Mouse (Mus musculus): Measurements from ENCODE around the gene Sos1. TPM values are rescaled to one million over a fixed set of nuclear protein-coding genes. Genes with fewer than 3 reads are reported as not detected.
"Not testable (repeated sequence)": the region's sequence is repeated elsewhere in the genome, so short reads cannot be mapped to it uniquely, and the experiment has no call there.

Gene Sos1
- polyA plus RNA-seq, 1 experiment: 4.2 TPM

DNA sequence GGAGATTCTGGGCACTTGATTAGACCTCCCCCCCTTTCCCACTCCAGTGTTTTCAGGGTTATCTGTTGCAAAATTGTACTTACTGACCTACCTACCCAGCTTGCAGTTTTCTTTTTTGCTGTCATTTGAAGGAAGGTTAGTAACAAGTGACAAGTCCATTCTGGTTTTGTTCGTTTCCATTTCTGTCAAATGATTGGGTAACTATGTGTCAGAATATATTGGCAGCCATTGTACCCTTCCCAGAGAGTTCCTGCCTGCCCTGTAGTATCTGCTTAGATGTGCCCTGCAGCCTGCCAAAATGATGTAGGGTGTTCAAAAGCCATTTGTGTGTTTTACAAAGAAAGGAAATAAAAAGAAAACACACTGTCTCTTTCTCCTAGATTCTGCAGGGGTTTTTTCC, 94.6 kb downstream of the Sos1 start:
- no peaks in the 10 kb centered on the region for H3K36me3 ChIP-seq (ENCODE audit: control insufficient read depth, insufficient read depth)
- H3K4me3 ChIP-seq (ENCODE audit: insufficient read depth, poor library complexity, severe bottlenecking): no peak overlapping the region
- H3K27me3 ChIP-seq (ENCODE audit: control insufficient read depth, insufficient read depth, insufficient read length): peaks cover 4% of the 10 kb centered on the region
- no peaks in the 10 kb centered on the region for H3K79me3 ChIP-seq (ENCODE audit: low read depth)
- no peaks in the 10 kb centered on the region for H3K79me2 ChIP-seq (ENCODE audit: control insufficient read depth, insufficient read depth)
- TF ChIP-seq CTCF (IDR thresholded peaks at IDR 0.05; ENCODE audit: control insufficient read depth, insufficient read depth, insufficient read length): no peak
- no peak for TF ChIP-seq FOSL1 (IDR thresholded peaks at IDR 0.05; ENCODE audit: insufficient read depth, low read length, poor library complexity, severe bottlenecking)
- TF ChIP-seq MAX (IDR thresholded peaks at IDR 0.05): no peak
- TF ChIP-seq CEBPB (IDR thresholded peaks at IDR 0.05; ENCODE audit: low read depth): no peak
- no peak for TF ChIP-seq MYOD1 (IDR thresholded peaks at IDR 0.05; ENCODE audit: control insufficient read depth, insufficient read length, low read depth)
- H3ac ChIP-seq (ENCODE audit: control insufficient read depth, insufficient read length, low read depth): no peak overlapping the region

DNA sequence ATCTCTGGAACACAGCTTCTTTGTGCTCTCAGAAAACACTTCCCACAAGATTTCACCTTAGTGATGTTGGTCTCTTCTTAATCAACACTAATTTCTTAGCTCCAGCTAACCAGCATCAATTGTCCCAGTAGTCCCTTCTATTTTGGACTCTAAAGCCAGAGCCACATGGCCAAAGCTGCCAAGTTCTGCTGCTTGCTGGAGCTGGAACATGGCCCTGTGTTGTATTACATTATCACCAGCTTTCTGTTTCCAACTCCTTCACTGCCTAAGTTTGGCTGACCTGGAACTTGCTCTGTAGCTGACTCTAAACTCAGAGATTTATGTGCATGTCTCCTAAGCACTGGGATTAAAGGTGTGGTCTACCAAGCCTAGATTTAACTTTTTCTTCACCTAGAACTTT, 101.9 kb downstream of the Sos1 start:
- H3K36me3 ChIP-seq (ENCODE audit: control insufficient read depth, insufficient read depth); H3ac ChIP-seq (ENCODE audit: control insufficient read depth, insufficient read length, low read depth); H3K27me3 ChIP-seq (ENCODE audit: control insufficient read depth, insufficient read depth, insufficient read length); H3K4me3 ChIP-seq (ENCODE audit: insufficient read depth, poor library complexity, severe bottlenecking); H3K79me3 ChIP-seq (ENCODE audit: low read depth); H3K79me2 ChIP-seq (ENCODE audit: control insufficient read depth, insufficient read depth): not testable (repeated sequence)

DNA sequence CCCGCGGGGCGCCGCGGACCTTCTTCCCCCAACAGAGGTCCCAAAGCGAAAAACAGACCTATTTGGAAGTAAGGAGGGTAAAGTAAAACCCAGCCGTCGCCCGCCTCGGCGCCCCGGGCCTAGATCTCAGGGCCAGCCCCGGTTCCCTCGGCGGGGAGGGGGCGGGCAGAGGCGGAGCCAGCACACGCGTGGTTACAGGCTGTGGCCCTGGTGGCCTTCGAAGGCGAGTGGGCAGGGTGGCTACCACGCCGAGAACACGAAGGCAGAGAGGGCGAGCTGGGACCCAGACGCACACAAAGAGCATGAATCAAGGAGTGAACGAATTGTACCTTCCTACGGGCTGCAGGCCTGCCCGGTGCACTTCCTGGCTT, 106.5 kb downstream of the Sos1 start:
- H3K4me3 ChIP-seq (ENCODE audit: insufficient read depth, poor library complexity, severe bottlenecking): no peak overlapping the region
- no peak overlapping the region for H3ac ChIP-seq (ENCODE audit: control insufficient read depth, insufficient read length, low read depth)
- no peaks in the 10 kb centered on the region for H3K27me3 ChIP-seq (ENCODE audit: control insufficient read depth, insufficient read depth, insufficient read length)
- TF ChIP-seq MYOD1 (IDR thresholded peaks at IDR 0.05; ENCODE audit: control insufficient read depth, insufficient read length, low read depth) (no peak), MYOG (IDR thresholded peaks at IDR 0.05; ENCODE audit: control insufficient read depth, extremely low read depth, insufficient read length) (no peak), USF1 (IDR thresholded peaks at IDR 0.05; ENCODE audit: low read depth) (no peak), MAX (IDR thresholded peaks at IDR 0.05) (no peak), FOSL1 (IDR thresholded peaks at IDR 0.05; ENCODE audit: insufficient read depth, low read length, poor library complexity, severe bottlenecking) (no peak), CEBPB (IDR thresholded peaks at IDR 0.05; ENCODE audit: low read depth) (no peak), CTCF (IDR thresholded peaks at IDR 0.05; ENCODE audit: control insufficient read depth, insufficient read depth, insufficient read length) (no peak)
- no peaks in the 10 kb centered on the region for H3K36me3 ChIP-seq (ENCODE audit: control insufficient read depth, insufficient read depth)
- H3K79me2 ChIP-seq (ENCODE audit: control insufficient read depth, insufficient read depth): no peaks in the 10 kb centered on the region
- H3K79me3 ChIP-seq (ENCODE audit: low read depth): no peaks in the 10 kb centered on the region

DNA sequence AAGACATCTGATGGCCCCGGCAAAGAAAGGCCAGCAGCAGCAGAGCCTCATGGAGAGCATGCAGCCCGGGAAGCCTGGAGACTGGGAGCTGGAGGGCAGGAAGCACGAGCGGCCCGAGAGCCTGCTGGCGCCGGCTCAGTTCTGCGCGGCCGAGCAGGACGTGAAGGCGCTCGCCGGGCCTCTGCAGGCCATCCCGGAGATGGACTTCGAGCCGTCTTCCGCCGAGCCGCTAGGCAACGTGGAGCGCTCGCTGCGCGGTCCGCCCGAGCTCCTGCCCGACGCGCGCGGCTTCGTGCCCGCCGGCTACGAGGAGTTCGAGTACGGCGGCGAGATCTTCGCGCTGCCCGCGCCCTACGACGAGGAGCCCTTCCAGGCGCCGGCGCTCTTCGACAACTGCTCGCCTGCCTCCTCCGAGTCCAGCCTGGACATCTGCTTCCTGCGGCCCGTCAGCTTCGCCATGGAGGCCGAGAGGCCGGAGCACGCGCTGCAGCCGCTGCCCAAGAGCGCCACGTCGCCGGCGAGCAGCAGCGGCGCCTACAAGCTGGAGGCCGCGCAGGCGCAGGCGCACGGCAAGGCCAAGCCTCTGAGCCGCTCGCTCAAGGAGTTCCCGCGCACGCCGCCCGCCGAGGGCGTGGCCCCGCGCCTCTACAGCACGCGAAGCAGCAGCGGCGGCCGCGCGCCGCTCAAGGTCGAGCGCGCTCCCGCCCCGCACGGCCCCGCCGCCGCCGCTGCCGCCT, 107.1 kb downstream of the Sos1 start, which contains the start of gene Gm10190:
Gene Gm10190, minus strand, starts transcription at position 553 of the 737 bp plus-strand sequence.
- no peak for TF ChIP-seq MAX (IDR thresholded peaks at IDR 0.05)
- TF ChIP-seq FOSL1 (IDR thresholded peaks at IDR 0.05; ENCODE audit: insufficient read depth, low read length, poor library complexity, severe bottlenecking): no peak
- no peak for TF ChIP-seq USF1 (IDR thresholded peaks at IDR 0.05; ENCODE audit: low read depth)
- no peak for TF ChIP-seq MYOD1 (IDR thresholded peaks at IDR 0.05; ENCODE audit: control insufficient read depth, insufficient read length, low read depth)
- no peak for TF ChIP-seq CTCF (IDR thresholded peaks at IDR 0.05; ENCODE audit: control insufficient read depth, insufficient read depth, insufficient read length)
- TF ChIP-seq CEBPB (IDR thresholded peaks at IDR 0.05; ENCODE audit: low read depth): no peak
- TF ChIP-seq MYOG (IDR thresholded peaks at IDR 0.05; ENCODE audit: control insufficient read depth, extremely low read depth, insufficient read length): no peak
- H3K36me3 ChIP-seq (ENCODE audit: control insufficient read depth, insufficient read depth): no peaks in the 10 kb centered on the region

DNA sequence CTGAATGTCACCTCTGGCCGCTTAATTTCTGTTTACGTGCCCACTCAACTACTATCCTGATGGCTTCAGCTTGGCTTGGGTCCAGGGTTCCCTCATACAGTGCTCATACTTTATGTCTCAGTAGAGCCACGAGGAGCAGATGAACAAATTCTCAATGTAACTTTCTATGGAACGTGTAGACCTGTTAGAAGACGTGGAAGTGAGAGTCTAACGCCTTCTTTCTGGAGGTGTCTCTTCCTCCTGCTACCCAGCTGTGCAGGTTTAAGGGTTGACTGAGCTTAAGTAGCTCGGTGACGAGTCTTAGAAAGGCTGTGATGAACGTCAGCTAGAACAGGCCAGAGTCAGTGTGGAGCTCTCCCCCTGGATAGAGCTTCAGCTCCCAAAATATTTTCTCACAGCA, 111.6 kb downstream of the Sos1 start:
- Histone ChIP-seq H3K27me3 (ENCODE audit: control insufficient read depth, insufficient read depth, insufficient read length) (peaks cover 9% of the 10 kb centered on the region), H3K79me3 (ENCODE audit: low read depth) (no peaks in the 10 kb centered on the region), H3K36me3 (ENCODE audit: control insufficient read depth, insufficient read depth) (no peaks in the 10 kb centered on the region), H3K4me3 (ENCODE audit: insufficient read depth, poor library complexity, severe bottlenecking) (no peak overlapping the region), H3ac (ENCODE audit: control insufficient read depth, insufficient read length, low read depth) (no peak overlapping the region), H3K79me2 (ENCODE audit: control insufficient read depth, insufficient read depth) (no peaks in the 10 kb centered on the region)
- TF ChIP-seq CEBPB (IDR thresholded peaks at IDR 0.05; ENCODE audit: low read depth) (no peak), MAX (IDR thresholded peaks at IDR 0.05) (no peak), USF1 (IDR thresholded peaks at IDR 0.05; ENCODE audit: low read depth) (no peak), MYOG (IDR thresholded peaks at IDR 0.05; ENCODE audit: control insufficient read depth, extremely low read depth, insufficient read length) (no peak), FOSL1 (IDR thresholded peaks at IDR 0.05; ENCODE audit: insufficient read depth, low read length, poor library complexity, severe bottlenecking) (no peak), CTCF (IDR thresholded peaks at IDR 0.05; ENCODE audit: control insufficient read depth, insufficient read depth, insufficient read length) (no peak), MYOD1 (IDR thresholded peaks at IDR 0.05; ENCODE audit: control insufficient read depth, insufficient read length, low read depth) (no peak)

More for the DNA sequence above, 107.1 kb downstream of the Sos1 start, which contains the start of gene Gm10190:
- no peaks in the 10 kb centered on the region for H3K79me2 ChIP-seq (ENCODE audit: control insufficient read depth, insufficient read depth)
- H3K79me3 ChIP-seq (ENCODE audit: low read depth): no peaks in the 10 kb centered on the region
- H3K4me3 ChIP-seq (ENCODE audit: insufficient read depth, poor library complexity, severe bottlenecking): no peak within 1 kb of the TSS
- no peak within 1 kb of the TSS for H3ac ChIP-seq (ENCODE audit: control insufficient read depth, insufficient read length, low read depth)
- no peaks in the 10 kb centered on the region for H3K27me3 ChIP-seq (ENCODE audit: control insufficient read depth, insufficient read depth, insufficient read length)

DNA sequence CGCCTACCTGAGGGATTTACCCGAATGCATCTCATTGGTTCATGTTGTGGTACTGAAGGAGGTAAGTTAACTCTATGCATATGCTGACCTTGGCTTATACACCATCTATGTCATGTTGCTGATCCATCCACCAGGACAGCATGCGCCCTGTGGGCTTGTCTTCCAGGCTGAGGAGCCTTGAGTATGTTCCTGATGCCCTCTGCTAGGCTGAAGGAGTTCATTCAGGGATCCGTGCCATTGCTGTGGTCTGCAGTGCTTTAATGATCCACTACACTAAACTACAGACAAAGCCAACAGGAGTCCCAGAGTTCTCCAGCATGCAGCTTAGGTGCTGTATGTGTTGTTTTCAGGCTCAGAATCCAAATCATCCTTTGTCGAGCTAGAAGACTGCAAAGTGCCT, 113.0 kb downstream of the Sos1 start:
- H3K4me3 ChIP-seq (ENCODE audit: insufficient read depth, poor library complexity, severe bottlenecking): no peak overlapping the region
- peaks cover 12% of the 10 kb centered on the region for H3K27me3 ChIP-seq (ENCODE audit: control insufficient read depth, insufficient read depth, insufficient read length)
- no peaks in the 10 kb centered on the region for H3K79me3 ChIP-seq (ENCODE audit: low read depth)
- no peak for TF ChIP-seq FOSL1 (IDR thresholded peaks at IDR 0.05; ENCODE audit: insufficient read depth, low read length, poor library complexity, severe bottlenecking)
- no peak for TF ChIP-seq MYOG (IDR thresholded peaks at IDR 0.05; ENCODE audit: control insufficient read depth, extremely low read depth, insufficient read length)
- TF ChIP-seq CTCF (IDR thresholded peaks at IDR 0.05; ENCODE audit: control insufficient read depth, insufficient read depth, insufficient read length): no peak
- TF ChIP-seq CEBPB (IDR thresholded peaks at IDR 0.05; ENCODE audit: low read depth): no peak
- TF ChIP-seq MAX (IDR thresholded peaks at IDR 0.05): no peak
- TF ChIP-seq USF1 (IDR thresholded peaks at IDR 0.05; ENCODE audit: low read depth): no peak
- TF ChIP-seq MYOD1 (IDR thresholded peaks at IDR 0.05; ENCODE audit: control insufficient read depth, insufficient read length, low read depth): no peak
- H3ac ChIP-seq (ENCODE audit: control insufficient read depth, insufficient read length, low read depth): no peak overlapping the region
- no peaks in the 10 kb centered on the region for H3K36me3 ChIP-seq (ENCODE audit: control insufficient read depth, insufficient read depth)
- no peaks in the 10 kb centered on the region for H3K79me2 ChIP-seq (ENCODE audit: control insufficient read depth, insufficient read depth)
